Mouse (Mus musculus) G1E (cell line): ENCODE data around the gene Klhl36.

Source experiments
- CTCF ChIP-seq: IDR thresholded peaks from 2 replicates; pipeline ENCODE4 v1.5.1; 2012; ENCODE audit warnings: low read depth, low read length, inconsistent platforms, mixed read lengths
- GATA1 ChIP-seq: IDR thresholded peaks from 2 replicates; pipeline ENCODE4 v1.6.1; 2012; ENCODE audit warnings: borderline replicate concordance, low read length, inconsistent platforms, mixed read lengths
- GATA2 ChIP-seq: IDR thresholded peaks from 2 replicates; pipeline ENCODE4 v1.6.1; 2012; ENCODE audit warnings: low read depth, low read length, inconsistent platforms, borderline replicate concordance
- POLR2AphosphoS5 ChIP-seq: IDR thresholded peaks from 2 replicates; pipeline ENCODE4 v1.6.1; 2012; ENCODE audit warnings: low read depth, low read length, inconsistent platforms; ENCODE audit not compliant: insufficient replicate concordance
- TAL1 ChIP-seq: conservative IDR thresholded peaks from 2 replicates; pipeline ENCODE4 v1.6.1; 2012; ENCODE audit warnings: low read depth, low read length, inconsistent platforms, mixed read lengths

DNA sequence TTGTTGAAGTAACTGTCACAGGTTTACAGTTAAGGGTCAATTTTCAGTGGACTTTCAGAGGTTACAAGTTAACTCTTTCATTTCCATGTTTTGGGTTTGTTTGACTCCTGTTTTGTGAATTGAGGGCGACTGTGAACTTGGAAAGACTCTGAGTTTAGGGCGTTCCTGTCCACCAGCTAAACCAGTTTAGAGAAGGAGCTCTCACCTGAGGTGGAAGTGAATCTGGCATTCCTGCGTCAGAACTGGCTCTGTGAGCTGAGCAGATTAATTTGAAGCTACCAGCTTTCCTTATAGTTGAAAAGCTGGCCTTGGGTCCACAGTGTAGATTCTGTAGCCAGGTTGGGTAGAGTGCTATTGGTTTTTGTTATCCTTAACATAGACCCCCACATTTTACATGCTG lies 51.1 kb downstream of the Klhl36 start:
- TF ChIP-seq CTCF (no peak), GATA1 (no peak), POLR2AphosphoS5 (no peak), GATA2 (no peak), TAL1 (no peak)
